Mouse (Mus musculus) heart, adult 9 months (tissue): ENCODE data around the gene Hbq1a.
"Not testable (repeated sequence)": the region's sequence is repeated elsewhere in the genome, so short reads cannot be mapped to it uniquely, and the experiment has no call there.

Experiments used
- DNase-seq, 2 experiments: peaks; one replicate each; pipeline ENCODE4 v3.0.0; 2022; ENCODE audit warnings: low spot score in 2 of 2

The Hbq1a gene

DNA sequence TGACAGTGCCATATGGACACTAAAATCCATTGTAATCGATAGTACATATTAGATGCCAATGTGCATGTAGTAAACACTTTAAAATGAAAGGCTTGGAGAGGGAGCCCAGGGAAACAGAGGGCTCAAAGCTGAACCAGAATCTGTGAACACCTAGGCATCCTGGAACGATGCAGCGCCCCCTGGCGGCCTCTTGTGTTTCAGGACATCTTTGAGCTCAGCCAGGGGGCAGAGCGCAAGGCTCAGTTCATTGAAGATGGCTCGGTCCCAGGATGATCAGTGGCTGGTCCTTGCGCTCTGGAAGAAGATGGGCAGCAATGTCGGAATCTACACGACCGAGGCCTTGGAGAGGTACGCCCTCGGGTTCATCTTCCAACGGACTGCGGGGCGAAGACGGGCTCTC, at the start of gene Hbq1a:
Hbq1a (plus strand) TSS at position 205 of the 400 bp plus-strand sequence.
- DNase-seq: peak in 1 of 2 experiments; percentile 43

DNA sequence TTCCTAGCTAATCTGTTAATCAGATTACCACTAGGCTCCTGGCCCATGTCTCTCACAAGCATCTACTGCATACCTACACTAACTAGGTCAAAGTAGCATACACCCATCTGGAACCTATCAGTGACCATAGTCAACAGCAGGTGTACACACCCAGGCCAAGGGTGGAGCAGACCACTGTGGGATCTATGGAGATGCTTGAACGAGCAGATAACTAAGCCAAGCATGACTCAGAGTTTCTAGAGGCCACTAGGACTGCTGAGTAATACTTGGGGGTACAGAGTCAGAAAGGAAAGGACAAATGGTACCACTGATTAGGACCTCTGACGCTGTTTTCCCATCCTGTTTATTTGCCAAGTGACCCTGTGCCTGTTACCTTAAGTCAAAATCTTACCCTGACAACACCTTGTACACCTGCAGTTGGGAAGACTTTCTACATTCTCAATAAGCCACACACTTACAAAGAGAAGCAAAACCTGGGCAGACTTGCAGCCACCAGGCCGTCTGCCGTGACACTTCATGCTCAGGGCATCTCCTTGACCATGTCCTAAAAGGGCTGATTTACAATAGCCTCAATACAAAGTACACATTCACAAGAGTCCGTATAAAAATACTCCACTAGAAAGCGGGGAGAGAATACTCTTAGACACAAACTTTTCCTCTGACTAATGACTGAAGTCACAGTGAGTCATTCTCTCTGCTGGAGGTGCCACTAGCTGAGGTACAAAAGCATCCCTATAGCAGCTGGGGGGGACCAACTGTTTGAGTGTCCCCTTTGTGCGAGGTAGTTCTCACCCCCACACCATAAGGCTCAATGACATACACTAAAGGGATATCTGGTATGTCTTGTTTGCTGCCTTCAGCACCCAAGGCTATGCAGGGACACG, 48.7 kb upstream of the Hbq1a start:
- DNase-seq: no peak

DNA sequence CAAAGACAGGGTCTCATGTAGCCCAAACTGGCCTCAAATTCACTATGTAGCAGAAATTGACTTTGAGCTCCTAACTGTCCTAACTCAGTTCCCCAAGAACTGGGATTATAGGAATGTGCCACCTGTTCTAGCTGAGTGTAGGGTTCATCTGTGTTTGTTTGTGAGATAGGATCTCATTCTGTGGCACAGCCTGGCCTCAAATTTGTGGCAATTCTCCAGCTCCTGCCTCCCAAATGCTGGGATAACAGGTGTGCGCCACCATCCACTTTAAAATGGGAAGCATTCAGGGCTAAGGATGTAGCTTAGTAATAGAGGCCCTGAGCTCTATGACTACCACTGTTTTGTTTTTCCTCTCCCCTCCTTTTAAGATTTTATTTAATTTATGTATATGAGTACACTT, 46.7 kb upstream of the Hbq1a start:
- DNase-seq: no peak

DNA sequence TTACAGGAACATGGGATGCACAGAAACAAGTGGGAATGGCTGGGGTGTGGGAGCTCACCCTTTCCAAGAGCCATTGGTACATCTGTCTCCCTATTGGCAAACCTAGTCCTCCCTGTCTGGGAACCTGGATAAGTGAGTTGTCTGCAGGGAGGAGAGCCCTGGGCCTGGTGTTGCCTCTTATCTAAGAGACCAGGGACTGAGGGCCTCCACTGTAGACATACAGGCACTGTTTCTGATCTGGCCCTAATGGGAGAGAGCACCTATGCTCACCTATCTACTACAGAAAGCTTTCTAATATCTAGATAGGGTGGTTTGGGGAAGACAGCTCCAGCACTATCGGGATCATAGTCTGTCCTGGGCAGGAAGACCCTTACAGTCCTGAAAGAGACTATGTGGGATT, 43.7 kb upstream of the Hbq1a start:
- DNase-seq: no peak

DNA sequence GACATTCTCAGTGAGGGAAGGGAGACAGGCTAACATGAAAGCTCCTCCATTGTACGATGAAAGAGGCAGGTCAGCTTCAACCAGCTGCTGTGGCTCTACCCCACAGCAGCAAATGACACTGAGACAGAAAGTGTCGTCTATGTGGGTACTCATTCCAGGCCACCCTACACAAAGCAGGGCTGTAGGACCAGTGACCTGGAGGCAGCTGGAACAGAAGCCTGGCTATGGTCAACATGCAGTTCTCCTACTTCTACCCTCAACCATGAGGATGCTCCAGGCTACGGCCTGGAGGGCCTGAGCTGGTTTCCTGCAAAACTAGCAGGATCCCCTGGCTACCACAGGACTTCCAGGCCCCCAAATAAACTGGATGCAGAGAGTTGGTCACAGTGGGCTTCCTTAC, 43.3 kb upstream of the Hbq1a start:
- DNase-seq: no peak

DNA sequence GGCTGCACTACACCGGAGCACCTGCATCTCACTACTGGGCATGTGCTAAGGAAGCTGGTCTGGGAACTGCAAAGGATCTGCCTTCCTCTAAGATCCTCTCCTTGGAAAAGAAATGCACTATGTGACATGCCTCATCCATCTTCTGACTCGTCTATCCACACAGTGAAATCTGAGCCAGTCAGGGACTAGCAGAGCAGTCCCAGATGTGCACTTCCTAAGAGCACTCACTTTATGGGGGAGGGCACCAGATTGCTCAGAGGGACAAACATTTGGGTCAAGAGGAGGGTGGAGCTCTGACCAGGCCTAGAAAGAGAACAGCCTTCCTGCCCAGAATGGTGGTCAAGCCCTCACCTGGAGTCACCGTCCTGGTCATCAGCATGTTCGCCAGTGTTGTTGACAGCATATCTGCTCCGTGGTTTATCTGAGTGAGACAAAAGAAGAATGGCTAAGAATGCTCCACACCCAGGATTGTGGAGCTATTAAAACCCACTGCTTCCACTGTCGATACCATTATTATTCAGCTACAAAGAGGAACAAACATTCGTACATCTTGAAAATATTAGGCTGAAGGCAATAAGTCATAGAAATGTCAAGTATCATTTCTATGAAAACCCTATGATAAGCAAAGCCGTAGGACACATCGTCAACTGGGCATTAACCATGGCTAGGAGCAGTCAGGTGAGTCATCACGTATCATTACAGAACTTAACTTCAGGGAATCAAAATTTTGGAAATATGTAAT, 37.0 kb upstream of the Hbq1a start:
- no peak for DNase-seq

DNA sequence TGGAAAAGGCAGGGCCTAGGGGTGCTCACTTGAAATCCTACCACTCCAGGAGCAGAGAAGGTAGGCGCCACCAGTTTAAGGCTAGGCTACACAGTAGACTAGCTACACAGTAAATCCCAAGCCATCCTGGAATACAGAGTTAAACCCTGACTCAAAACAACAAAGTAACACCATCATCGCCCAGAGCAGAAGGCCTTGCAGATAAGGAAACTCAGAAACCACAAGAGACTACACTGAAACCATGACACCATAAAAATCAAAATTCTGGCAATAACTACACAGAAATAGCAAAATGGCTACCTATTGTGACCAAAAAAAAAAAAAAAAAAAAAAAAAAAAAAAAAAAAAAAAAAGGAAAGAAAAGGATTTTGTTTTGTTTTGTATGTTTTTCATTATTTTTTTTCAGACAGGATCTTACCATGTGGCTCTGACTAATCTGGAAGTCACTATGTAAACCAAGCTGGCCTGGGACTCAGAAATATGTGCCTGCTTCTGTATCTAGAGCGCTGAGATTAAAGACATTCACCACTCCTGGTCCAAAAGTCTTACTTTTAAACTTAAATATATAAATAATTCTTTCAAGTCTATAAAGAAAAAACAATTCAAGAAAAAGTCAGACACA, 34.6 kb upstream of the Hbq1a start:
- no peak for DNase-seq

DNA sequence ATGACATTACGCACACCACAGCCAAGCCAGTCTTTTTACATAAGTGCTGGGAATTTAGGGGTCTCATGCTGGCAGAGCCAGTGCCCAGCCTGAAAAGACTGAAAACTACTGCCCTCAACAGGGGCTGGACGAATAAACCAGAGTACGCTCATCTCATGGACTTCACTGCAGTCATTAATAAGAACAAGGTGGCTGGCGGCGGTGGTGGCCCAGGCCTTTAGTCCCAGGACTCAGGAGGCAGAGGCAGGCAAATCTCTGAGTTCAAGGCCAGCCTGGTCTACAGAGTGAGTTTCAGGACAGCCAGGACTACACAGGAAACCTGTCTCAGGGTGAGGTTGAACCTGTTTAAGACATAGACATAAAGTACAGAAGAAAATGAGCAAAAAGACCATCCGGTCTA, 33.7 kb upstream of the Hbq1a start:
- no peak for DNase-seq

DNA sequence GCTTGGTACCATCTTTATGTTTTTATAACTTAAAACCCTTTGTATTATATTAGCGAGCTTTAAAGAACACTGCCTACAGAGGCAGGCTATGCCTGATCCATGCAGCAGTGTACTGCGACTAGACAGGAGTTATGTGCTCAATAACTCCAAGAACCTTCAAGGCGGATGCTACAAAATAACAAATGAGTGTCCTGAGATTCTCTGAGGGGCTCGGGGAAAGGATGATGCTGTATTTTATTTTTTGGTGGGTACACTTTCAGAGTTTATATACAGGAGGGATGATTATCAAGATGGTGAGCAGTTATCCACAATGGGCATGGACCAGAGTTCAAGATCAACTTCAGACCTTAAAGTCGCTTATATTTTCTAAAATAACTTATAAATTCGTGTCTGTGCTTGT, 33.1 kb upstream of the Hbq1a start:
- DNase-seq: no peak

DNA sequence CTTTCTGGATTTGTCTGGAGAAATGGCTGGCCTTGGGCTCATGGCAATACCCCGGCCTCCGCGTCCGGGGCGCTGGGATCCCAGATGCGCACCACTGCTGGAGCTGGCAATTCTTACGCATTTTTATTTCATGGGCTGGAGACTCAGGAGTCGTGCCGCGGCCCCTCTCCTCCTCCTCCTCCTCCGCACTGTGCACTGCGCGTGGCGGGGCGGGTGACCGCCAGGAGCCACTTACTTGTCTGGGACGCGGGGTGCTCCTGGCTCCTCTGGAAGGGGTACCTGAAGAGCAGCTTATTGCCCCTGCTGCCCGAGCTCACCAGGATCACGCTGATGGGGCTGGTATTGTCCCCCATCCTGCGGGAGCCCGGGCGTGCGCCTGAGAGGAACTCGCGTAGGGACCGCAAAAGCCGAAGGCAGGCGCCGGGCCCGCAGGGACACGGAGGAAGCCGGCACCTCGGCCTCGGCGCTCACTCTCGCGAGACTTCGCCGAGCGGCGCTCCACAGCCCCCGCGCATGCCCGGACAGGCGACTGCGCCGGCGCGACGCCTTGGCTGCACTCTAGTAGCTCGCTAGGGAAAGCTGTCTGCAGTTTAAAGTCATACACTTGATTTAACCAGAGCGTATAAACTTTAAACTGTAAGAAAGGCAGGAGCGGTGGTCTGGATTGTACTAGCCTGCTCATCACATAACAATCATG, 32.5 kb upstream of the Hbq1a start, which contains the start of gene Nprl3:
Nprl3 (minus strand) TSS at position 520 of the 697 bp plus-strand sequence.
- peak; percentile 95 to 96 for DNase-seq

DNA sequence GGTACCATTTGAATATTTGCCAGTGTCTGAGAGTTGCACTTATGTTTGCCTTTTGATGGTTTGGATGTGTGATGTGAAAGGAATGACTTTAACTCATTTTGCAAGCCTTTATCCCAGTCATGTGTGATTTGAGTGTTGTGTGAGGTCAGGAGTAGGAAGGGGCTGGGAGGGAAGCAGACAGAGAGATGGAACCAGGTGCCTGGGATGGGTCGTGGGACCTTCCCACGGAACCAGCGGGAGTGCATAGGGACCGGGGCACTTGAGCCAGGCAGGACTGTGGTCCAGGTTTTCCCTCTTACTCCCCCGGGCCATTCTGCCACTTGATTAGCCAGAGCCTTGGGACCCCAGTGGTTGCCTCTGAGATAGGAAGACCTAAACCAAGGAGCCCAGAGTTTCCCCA, 31.9 kb upstream of the Hbq1a start:
- DNase-seq: no peak

DNA sequence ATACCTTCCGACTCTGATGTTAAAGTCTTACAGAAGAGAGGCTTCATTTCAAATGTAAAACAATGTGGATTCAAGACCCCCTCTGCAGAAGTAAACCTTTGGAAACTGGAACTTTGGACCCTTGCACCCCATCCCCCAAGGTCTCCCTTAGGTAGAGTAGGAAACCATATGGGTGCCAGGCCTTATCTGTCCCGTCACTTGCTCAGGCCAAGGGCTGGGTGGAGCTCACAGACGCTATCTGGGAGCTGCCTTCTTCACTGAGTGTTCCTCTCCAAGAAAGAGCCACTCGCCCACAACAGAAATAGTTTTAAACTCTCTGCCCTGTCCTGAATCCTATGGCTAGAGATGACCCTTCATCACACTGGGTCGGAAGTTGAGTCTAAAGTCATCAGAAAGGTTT, 30.9 kb upstream of the Hbq1a start:
- no peak for DNase-seq

DNA sequence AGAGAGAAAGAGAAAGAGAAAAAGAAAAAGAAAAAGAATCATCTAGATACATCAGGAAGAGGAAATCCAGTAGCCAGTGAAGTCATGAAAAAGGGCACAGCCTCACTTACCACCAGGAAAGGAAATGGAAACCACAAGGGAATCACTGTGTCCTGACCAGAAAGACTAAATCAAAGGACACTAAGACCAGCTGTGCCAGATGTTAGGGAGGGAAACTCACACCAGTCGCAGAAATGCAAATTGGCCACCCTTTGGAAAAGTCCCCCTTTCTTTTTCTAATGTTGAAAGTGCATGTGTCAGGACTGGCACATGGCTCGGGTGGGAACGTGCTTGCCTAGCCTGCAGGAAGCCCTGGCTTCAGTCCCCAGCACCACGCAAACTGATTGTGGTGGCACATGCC, 28.7 kb upstream of the Hbq1a start:
- no peak for DNase-seq

DNA sequence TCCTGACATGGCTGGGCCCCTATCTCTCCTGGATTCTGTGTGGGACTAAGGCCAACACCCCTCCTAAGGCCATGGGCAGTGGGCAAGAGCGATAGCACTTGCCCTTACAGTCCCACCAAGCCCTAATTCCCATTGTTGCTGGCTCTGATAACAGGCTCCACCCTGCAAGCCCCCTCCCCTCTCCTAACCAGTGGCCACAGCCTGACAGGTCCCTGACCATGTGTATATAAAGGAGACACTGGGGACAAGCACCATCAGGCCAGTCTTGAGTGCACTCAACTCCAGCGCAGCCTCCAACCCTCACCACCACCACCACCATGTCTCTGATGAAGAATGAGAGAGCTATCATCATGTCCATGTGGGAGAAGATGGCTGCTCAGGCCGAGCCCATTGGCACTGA, 23.5 kb upstream of the Hbq1a start, which contains the start of gene Hba-x:
Hba-x (plus strand) TSS at position 54 of the 400 bp plus-strand sequence.
- no peak for DNase-seq

DNA sequence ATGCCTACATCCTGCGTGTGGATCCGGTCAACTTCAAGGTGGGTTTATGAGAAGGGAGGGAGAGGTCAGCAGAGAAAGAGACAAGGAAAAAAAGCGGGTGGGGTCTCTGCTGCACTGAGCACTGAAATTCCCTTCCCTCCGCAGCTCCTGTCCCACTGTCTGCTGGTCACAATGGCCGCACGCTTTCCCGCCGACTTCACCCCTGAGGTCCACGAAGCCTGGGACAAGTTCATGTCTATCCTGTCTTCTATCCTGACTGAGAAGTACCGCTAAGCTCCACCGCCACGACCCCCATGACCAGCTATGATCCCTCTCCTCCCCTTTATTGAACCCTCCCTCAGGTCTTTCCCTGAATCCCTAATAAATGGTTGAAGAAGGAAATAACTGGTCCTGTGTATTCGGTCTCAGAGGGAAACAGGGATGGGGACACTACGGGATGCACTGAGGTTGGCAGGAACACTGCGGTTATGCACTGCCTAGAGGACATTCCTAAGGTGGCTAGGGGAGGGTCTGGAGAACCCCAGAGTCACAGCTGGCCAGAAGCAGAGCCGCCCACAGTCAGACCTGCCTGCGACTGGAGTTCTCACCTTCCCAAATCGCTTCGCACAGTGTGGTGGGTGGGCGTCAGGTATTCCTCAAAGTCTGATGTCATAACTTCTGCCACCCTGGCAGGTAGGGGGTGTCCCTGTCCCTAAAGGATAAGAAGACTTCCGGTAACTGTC, 22.0 kb upstream of the Hbq1a start:
- DNase-seq: no peak

DNA sequence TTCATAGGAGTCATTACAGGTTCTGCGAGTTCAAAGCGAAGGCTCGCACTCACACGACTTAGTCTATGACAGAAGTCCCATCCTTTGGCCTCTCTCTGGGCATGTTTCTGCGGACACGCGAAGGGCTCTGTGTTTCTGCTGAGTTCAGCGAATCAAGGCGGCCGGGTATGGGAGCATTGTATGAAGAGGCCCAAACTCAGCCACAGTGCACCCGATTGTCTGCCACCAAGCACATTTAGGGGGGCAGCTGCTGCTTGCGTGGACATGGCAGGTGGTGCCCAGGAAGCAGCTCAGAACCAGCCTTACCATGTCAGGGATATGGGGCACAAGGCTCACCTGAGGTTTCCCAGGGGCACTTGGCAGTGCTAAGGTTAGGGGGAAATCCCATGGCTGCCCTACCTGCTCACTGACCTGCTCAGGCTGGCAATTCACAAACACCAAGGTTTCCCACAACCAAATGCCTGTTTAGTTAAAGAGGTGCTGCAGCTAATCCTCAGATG, 21.4 kb upstream of the Hbq1a start:
- no peak for DNase-seq

DNA sequence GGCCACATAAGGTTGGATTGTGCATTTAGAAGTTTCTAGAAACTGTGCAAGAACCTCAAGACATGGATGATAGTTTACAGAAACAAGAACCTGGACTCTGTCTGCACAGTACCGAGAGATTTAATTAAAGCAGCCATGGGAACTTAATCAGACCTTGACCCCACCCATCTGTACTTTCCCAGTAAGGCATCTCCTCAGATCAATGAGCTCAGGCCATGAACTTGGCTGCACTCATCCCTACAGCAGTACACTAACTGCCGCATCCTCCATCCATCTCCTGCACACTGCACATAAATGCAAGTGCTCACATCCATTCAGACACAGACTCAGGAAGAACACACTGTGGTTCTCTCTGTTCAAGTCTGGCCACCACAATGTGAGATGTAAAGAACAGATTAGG, 19.2 kb upstream of the Hbq1a start:
- no peak for DNase-seq

DNA sequence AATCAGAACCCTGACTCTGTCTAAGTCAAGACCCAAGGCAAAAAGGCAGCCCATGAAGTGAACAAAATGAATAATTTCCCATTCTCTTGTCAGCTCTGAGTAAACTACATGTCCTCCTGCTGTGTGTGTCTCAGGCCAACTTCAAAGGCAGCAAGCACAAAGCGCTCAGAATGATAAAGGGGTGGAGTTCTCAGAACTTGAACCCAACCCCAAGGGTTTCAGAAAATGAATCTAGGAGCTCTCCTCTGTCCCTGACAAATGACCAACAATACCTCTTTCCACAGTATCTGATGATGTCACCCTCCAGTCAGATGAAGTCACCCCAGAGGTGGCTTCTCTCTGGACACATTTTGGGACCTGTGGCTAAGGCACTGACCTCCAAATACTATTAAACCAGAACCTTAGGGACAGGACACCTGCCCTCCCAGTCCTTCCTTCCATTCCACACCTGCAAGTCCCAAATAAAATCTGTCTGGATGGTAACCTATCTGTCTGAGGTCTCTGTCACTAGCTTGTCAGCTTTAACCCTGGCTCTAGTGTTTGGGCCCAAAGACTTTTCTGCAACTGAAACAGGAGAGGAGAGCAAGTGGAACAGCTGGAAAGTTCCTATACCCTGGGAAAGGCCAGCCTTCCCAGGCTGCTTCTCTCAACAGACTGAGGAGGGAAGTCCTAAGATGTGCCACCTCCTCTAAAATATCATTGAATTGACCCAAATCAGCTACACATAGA, 18.3 kb upstream of the Hbq1a start:
- DNase-seq: no peak

DNA sequence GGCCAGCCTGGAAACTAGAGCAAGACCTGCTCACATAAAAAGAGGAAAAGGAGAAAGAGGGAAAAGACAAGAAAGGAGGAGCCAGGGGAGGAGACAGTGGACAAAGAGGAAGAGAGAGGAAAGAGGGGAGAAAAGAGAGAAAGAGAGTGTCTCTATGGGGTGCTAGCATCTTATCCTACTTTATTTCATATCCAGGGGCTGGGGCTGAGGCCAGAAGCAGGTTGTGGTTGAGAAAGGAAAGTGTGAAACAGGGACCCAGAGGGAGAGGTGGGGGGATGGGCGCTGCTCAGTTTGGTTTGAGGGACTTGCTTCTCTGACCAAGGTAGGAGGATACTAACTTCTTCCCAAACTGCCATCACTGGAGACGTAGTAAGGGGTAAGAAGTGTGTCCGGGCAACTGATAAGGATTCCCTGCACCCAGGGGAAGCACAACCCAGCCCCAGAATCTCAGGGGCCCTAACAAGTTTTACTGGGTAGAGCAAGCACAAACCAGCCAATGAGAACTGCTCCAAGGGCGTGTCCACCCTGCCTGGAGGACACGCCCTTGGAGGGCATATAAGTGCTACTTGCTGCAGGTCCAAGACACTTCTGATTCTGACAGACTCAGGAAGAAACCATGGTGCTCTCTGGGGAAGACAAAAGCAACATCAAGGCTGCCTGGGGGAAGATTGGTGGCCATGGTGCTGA, 16.6 kb upstream of the Hbq1a start, which contains the start of gene Hba-a1:
Hba-a1 (plus strand) TSS at position 421 of the 687 bp plus-strand sequence.
- not testable (repeated sequence) for DNase-seq

DNA sequence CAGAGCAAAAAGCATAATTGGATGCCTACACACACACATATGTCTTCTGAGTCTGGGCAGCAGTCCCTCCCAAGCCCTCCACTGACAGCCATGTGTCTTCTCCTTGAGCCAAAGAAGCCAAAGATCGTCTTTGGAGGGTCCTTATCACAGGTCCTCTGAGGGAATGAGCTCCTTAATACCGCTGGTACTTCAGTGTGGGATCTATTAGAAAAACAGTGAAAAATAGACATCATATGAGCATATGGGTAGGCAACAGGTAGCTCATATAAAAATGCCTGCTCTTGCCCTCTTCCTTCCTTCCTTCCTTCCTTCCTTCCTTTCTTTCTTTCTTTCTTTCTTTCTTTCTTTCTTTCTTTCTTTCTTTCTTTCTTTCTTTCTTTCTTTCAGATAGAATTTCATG, 15.3 kb upstream of the Hbq1a start:
- DNase-seq: not testable (repeated sequence)
